Mouse (Mus musculus) adrenal gland, adult 8-10 months (tissue): ENCODE data around the gene Inpp5k. TPM values are rescaled to one million over a fixed set of nuclear protein-coding genes. Genes with fewer than 3 reads are reported as not detected.
A peak's percentile ranks its signal among the peaks of the same experiment; 100 is the strongest.

ENCODE experiments used
- DNase-seq: peaks from one replicate; pipeline ENCODE4 v3.0.0; 2022
- total RNA-seq, 4 experiments: library from RNA; stranded (reverse); gene quantifications; 2 replicates each; pipeline ENCODE4 v1.2.4; 2022

The Inpp5k gene
- total RNA-seq, 4 experiments from 2014 or later = 46.2 to 62.5 (median 53.6) TPM

- DNase-seq = peak; percentile 37
These were observed 23.9 kb downstream of the Inpp5k start for GRCm38 (mm10) chr11:75654471-75655390.

- peak; percentile 81 for DNase-seq
These were observed 25.1 kb downstream of the Inpp5k start for GRCm38 (mm10) chr11:75655621-75656545.

- no peak for DNase-seq
These were observed 26.1 kb downstream of the Inpp5k start for GRCm38 (mm10) chr11:75656621-75657590.

GRCm38 (mm10) chr11:75657841-75658240 lies 27.1 kb downstream of the Inpp5k start:
- DNase-seq = no peak

GRCm38 (mm10) chr11:75658311-75658710 lies 27.5 kb downstream of the Inpp5k start:
- DNase-seq = no peak

GRCm38 (mm10) chr11:75658996-75659750 lies 28.4 kb downstream of the Inpp5k start:
- peak; percentile 53 for DNase-seq

GRCm38 (mm10) chr11:75660081-75660590 lies 29.3 kb downstream of the Inpp5k start:
- peak; percentile 39 for DNase-seq

- no peak for DNase-seq
These were observed 30.4 kb downstream of the Inpp5k start for GRCm38 (mm10) chr11:75660941-75661800.

- DNase-seq = no peak
These were observed 31.3 kb downstream of the Inpp5k start for GRCm38 (mm10) chr11:75662131-75662530.

GRCm38 (mm10) chr11:75666296-75666695 lies 35.5 kb downstream of the Inpp5k start:
- no peak for DNase-seq

GRCm38 (mm10) chr11:75668621-75669020 lies 37.8 kb downstream of the Inpp5k start:
- DNase-seq = no peak

GRCm38 (mm10) chr11:75669176-75669852 lies 38.5 kb downstream of the Inpp5k start:
- DNase-seq = no peak

- no peak for DNase-seq
These were observed 39.0 kb downstream of the Inpp5k start for GRCm38 (mm10) chr11:75669853-75670200.

GRCm38 (mm10) chr11:75671426-75672180 lies 40.8 kb downstream of the Inpp5k start:
- no peak for DNase-seq

- no peak for DNase-seq
These were observed 42.6 kb downstream of the Inpp5k start for GRCm38 (mm10) chr11:75673411-75673810.

- no peak for DNase-seq
These were observed 44.1 kb downstream of the Inpp5k start for GRCm38 (mm10) chr11:75674875-75675274.

GRCm38 (mm10) chr11:75677881-75678746 lies 47.3 kb downstream of the Inpp5k start:
- no peak for DNase-seq
